Mouse (Mus musculus): Measurements from ENCODE around the gene Tff2. TPM values are rescaled to one million over a fixed set of nuclear protein-coding genes. Genes with fewer than 3 reads are reported as not detected.

The Tff2 gene
- polyA plus RNA-seq (2016; fragmentation: Nextera tagmentation; extraction: Ambion mirVana), result not detected in 2 replicates

DNA sequence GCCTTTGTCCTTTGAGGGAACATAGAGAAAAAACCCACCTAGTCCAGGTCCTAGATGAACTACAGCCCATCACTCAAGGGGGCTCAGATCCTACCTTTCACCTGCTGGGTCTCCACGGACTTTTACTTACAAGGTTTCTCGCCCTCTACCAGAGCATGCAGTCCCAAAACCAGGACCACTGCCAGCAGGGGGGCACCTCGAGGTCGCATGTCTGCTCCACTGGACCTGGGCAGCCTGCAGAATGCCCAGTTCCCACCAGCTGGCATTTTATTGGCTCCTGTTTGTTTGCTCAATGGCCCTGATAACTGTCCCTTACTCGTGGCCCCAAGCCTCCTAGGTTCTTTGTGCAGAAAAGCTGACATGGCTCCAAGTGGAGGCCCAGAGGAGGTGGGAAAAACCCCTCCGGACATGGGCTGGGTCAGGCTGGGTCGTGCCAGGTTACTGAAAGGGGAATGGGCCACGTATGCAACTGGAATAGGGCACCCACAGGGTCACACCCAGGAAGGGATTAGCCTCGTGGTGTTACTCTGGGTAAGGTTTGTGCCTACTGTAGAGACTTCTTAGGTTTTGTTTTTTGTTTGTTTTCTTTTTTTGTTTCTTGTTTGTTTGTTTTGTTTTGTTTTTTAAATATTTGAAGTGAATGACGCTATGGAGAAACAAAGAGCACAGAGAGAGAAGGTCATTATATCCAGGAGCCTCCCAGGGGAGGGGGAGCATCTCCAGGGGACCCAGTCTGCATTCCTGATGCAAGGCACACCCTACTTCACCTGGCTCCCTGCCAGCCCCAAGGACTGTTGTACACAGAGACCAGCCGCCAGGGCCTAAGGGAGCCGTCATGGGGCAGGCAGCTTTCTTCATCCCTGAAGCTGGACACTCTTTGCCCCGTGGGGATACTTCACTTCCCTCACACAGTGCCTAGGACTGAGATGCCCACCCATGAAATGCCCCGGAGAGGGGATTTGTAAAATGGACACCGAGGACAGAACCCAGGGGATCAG is at the start of gene Tff2:
Gene Tff2, minus strand, starts transcription at position 243 of the 998 bp plus-strand sequence.
- Histone ChIP-seq H3K9ac (no peak within 1 kb of the TSS), H3K4me3 (replicated peaks) (no peak within 1 kb of the TSS), H3K9me3 (no peaks in the 10 kb centered on the region), H3K4me2 (no peak within 1 kb of the TSS), H3K36me3 (replicated peaks) (no peaks in the 10 kb centered on the region), H3K4me1 (no peaks in the 10 kb centered on the region; the same call in 1 of the 2 replicates), H3K27me3 (no peaks in the 10 kb centered on the region), H3K27ac (no peak within 1 kb of the TSS)
- 68% methylated on average over 15 of the region's 15 CpGs for WGBS
- ATAC-seq (ENCODE audit: low FRiP score), result no peak

DNA sequence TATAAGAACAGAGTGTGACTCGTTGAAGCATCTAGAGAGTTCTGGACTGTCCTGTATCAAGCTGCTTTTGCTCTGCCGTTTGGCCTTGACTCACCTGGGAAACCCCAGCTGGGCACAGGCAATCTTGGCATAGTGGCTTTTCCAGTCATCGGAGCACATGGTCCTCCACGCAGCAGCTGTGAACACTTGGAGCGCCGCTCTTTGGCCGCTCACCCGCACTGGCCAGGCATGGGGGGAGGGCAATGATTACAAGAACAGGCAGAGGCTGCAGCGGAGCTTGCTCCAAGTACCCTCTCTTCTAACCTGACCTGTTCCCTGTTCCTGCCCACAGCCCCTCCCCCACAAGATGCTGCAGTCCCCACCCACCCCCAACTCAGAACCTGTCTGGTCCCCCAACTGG is 49.3 kb upstream of the Tff2 start:
- 88% methylated on average over 9 of the region's 9 CpGs for WGBS
- no peak overlapping the region for H3K4me3 ChIP-seq (replicated peaks)
- H3K4me2 ChIP-seq, result no peak overlapping the region
- H3K4me1 ChIP-seq, result no peaks in the 10 kb centered on the region
- H3K27me3 ChIP-seq, result no peaks in the 10 kb centered on the region; the same call in 1 of the 2 replicates
- no peak overlapping the region for H3K27ac ChIP-seq
- H3K9ac ChIP-seq, result no peak overlapping the region
- no peaks in the 10 kb centered on the region for H3K9me3 ChIP-seq
- no peak for ATAC-seq (ENCODE audit: low FRiP score)
- H3K36me3 ChIP-seq (replicated peaks), result no peaks in the 10 kb centered on the region

DNA sequence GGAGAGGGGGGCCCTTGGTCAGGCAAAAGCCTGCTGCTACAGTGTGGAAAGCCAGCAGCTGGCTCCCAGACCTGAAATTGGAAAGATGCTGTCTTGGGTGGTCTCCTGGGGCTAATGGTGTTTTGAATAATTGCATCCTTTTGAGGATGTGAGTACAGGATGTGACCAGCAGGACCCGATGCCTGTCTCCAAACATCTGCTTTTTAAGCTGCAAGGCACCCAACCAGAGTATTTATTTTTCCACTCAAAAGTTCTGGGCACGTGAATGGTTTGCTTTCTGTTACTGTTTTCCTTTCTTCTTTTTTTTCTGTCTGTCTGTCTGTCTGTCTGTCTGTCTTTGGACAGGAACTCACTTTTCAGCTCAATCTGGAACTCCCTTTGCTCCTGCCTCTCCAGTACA is 48.6 kb upstream of the Tff2 start:
- Histone ChIP-seq H3K4me1 (no peaks in the 10 kb centered on the region), H3K36me3 (replicated peaks) (no peaks in the 10 kb centered on the region), H3K4me3 (replicated peaks) (no peak overlapping the region), H3K27me3 (no peaks in the 10 kb centered on the region; the same call in 1 of the 2 replicates), H3K9me3 (no peaks in the 10 kb centered on the region), H3K9ac (no peak overlapping the region), H3K4me2 (no peak overlapping the region), H3K27ac (no peak overlapping the region)
- 72% methylated on average over 2 of the region's 2 CpGs for WGBS
- ATAC-seq (ENCODE audit: low FRiP score), result no peak

DNA sequence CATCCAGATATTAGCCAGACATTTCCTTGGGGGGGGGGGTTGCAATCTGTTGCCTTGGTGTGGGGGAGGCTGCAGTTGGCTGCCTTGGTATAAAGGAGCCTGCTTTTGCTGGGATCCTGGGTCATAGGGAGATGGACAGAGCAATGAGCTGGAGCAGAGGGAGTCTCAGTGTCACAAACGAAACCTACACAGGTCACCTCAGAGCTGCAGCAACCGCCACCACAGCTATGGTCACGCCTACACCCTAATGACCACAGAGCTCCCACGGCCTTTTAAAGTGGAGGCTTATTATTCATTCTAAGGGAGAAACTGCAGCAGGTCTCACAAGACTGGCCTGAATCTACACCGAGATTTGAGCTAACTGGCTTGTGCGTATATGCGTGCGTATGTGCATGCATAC is 47.7 kb upstream of the Tff2 start:
- Histone ChIP-seq H3K36me3 (replicated peaks) (no peaks in the 10 kb centered on the region), H3K9me3 (no peaks in the 10 kb centered on the region), H3K4me1 (no peaks in the 10 kb centered on the region), H3K27ac (no peak overlapping the region), H3K27me3 (no peaks in the 10 kb centered on the region; the same call in 1 of the 2 replicates), H3K4me2 (no peak overlapping the region), H3K4me3 (replicated peaks) (no peak overlapping the region), H3K9ac (no peak overlapping the region)
- ATAC-seq (ENCODE audit: low FRiP score), result no peak
- 76% methylated on average over 8 of the region's 8 CpGs for WGBS

DNA sequence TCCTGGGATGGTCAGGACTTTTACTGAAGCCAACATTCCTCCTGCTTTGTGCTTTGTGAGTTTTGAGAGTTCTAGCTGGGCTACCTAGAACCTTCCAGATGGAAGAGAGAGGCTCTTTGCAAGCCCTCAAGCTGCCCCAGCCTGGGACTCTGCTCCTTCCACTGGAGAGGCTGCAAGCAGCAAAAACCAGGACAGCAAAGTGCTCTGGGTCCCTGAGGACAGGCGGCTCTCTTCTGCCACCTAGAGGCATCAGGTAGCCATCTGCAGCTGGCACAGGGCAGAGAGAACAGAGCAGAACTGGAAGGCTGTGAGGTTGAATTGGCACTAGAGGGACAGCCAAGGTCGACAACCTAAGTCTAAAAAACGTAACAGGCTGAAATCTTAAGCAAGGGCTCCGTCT is 43.3 kb upstream of the Tff2 start:
- WGBS, result 26% methylated on average over 4 of the region's 4 CpGs
- Histone ChIP-seq H3K36me3 (replicated peaks) (no peaks in the 10 kb centered on the region), H3K4me2 (no peak overlapping the region), H3K9me3 (no peaks in the 10 kb centered on the region), H3K4me1 (no peaks in the 10 kb centered on the region), H3K4me3 (replicated peaks) (no peak overlapping the region), H3K27me3 (no peaks in the 10 kb centered on the region; the same call in 1 of the 2 replicates), H3K9ac (no peak overlapping the region), H3K27ac (no peak overlapping the region)
- no peak for ATAC-seq (ENCODE audit: low FRiP score)

DNA sequence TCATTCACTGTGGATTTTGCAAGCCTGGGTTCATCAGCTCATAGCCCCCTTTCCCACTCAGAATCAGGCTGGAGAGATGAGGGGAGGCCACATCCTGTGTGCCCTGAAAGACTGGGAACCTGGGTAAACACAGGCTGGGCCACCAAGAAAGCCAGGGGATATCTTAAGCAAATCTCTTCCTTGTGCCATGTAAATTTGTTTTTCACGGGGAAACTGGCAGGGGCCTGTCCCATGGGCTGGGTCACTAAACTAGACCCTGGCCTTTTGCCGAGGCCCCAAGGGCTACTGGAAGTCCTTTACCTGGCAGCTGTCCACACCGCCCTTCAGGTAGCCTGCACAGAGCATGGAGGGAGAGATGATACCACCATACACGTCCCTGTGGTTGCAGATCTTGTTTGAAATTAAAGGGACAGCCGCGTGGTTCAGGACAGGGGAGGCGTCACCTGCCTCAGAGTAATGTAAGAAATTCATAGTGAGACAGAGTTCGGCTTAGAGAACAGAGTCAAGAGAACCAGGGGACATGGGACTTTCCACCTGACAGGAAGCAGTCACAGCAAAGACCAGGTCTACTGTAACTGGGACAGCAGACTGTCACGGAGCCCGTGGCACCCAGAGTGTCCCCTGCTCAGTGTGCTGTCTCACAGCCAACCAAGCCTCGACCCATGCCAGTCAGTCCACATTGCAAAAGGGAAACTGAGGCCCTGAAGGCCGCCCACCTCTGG is 40.3 kb upstream of the Tff2 start:
- Histone ChIP-seq H3K27me3 (no peaks in the 10 kb centered on the region; the same call in 1 of the 2 replicates), H3K9me3 (no peaks in the 10 kb centered on the region), H3K4me2 (no peak overlapping the region), H3K27ac (no peak overlapping the region), H3K4me1 (no peaks in the 10 kb centered on the region), H3K9ac (no peak overlapping the region), H3K36me3 (replicated peaks) (no peaks in the 10 kb centered on the region), H3K4me3 (replicated peaks) (no peak overlapping the region)
- no peak for ATAC-seq (ENCODE audit: low FRiP score)
- WGBS, result 82% methylated on average over 12 of the region's 12 CpGs

DNA sequence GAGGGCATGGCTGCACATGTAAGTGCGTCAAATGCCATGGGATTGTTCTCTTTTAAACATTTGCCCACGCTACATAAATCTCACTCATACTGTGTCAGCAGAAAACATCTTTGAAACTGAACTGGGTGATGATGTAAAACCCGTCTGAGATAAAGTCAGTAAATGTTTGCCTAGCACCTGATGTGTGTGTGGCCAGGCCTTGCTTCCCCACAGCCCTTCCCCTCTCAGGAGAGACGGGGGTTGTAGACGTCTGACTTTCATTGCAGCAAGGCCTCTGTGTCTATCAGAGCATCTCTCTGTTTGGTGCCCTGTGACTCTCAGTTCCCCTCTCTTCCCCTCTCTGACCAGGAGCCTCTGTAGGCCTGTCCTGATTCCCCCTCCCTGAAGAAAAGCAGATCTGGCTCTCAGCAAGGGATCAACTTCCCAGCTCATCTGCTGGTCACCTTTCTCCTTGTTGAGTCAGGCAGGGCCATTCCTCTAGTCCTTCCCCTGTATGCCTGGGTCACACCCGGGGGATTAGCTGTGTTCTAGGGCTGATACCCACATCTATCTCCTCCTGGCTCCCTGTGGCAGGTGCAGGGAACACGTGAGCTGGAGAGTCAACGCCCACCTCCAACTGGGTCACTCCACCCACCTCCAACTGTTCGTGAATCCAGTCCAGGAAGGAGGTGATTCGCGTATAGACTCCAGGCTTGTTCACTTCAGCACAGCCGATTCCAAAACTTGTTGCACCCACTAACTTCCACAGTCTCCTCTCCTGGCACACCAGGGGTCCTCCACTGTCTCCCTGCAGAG is 39.3 kb upstream of the Tff2 start:
- Histone ChIP-seq H3K27ac (no peak overlapping the region), H3K36me3 (replicated peaks) (no peaks in the 10 kb centered on the region), H3K4me3 (replicated peaks) (no peak overlapping the region), H3K9ac (no peak overlapping the region), H3K9me3 (no peaks in the 10 kb centered on the region), H3K27me3 (no peaks in the 10 kb centered on the region), H3K4me1 (no peaks in the 10 kb centered on the region), H3K4me2 (no peak overlapping the region)
- WGBS, result 75% methylated on average over 12 of the region's 12 CpGs
- ATAC-seq (ENCODE audit: low FRiP score), result no peak

DNA sequence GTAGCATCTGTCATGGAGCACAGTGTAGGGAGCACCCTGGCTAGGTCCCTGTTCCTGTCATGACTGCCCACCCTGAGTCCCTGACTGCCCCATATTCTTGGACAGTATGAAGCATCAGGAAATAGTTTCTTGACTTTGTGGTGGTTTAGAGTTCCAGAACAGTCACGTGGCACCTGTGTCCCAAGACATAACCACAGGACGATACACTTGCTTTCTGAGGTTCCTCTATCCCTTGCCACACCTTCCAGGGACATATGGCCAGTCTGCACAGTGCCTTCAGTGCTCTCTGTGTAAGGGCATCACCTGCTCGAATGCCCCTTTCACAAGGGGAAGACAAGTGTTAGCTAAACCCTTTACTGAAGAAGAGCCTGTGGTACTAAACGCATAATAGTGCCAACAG is 37.4 kb upstream of the Tff2 start:
- Histone ChIP-seq H3K36me3 (replicated peaks) (no peaks in the 10 kb centered on the region), H3K27ac (no peak overlapping the region), H3K4me3 (replicated peaks) (no peak overlapping the region), H3K9ac (no peak overlapping the region), H3K4me1 (no peaks in the 10 kb centered on the region), H3K9me3 (no peaks in the 10 kb centered on the region), H3K27me3 (no peaks in the 10 kb centered on the region), H3K4me2 (no peak overlapping the region)
- 84% methylated on average over 4 of the region's 4 CpGs for WGBS
- ATAC-seq (ENCODE audit: low FRiP score), result no peak

DNA sequence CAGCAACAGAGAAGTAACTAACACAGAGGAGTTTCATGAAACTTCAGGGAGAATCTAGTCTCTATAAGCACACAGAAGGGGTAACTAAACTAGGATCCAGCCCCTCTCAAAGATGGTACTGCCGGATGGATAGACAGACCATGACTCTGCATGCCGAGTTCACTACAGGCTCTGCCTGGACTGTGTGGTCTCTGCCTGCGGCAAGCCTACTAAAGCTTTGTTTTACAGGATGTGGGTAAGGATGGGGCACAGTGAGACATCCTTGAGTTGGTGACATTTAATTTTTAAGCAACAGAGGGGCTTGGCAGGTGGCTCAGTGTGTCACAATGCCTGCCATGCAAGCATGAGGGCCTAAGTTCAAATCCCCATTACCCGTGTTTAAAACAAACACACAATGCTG is 32.2 kb upstream of the Tff2 start:
- ATAC-seq (ENCODE audit: low FRiP score), result no peak
- H3K27me3 ChIP-seq, result no peaks in the 10 kb centered on the region
- H3K9me3 ChIP-seq, result no peaks in the 10 kb centered on the region
- no peak overlapping the region for H3K27ac ChIP-seq
- H3K4me1 ChIP-seq, result no peaks in the 10 kb centered on the region
- no peak overlapping the region for H3K4me2 ChIP-seq
- H3K9ac ChIP-seq, result no peak overlapping the region
- H3K4me3 ChIP-seq (replicated peaks), result no peak overlapping the region
- WGBS, result 92% methylated on average over 4 of the region's 4 CpGs
- H3K36me3 ChIP-seq (replicated peaks), result no peaks in the 10 kb centered on the region

DNA sequence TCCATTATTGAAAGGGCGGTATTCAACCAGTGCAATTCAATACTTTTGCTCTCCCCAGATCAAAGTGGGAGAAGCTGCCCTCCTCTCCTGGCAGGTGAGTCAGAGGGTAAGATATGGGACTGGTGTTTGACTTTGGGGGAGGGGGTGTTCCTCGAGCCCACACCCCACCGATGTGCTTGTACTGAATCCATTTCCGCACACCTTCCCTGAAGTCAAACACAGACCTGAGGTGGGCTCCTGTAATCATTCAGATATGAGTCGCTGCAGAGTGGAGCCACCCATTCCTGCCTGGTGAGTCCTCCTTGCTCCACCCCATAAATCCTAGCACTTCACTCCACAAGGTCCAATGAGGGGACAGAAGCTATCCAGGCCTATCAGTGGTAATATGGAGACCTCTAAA is 25.7 kb upstream of the Tff2 start:
- Histone ChIP-seq H3K27ac (no peak overlapping the region), H3K9me3 (no peaks in the 10 kb centered on the region), H3K9ac (no peak overlapping the region), H3K27me3 (no peaks in the 10 kb centered on the region), H3K4me1 (no peaks in the 10 kb centered on the region), H3K4me2 (no peak overlapping the region), H3K36me3 (replicated peaks) (no peaks in the 10 kb centered on the region), H3K4me3 (replicated peaks) (no peak overlapping the region)
- WGBS, result 94% methylated on average over 5 of the region's 5 CpGs
- no peak for ATAC-seq (ENCODE audit: low FRiP score)

DNA sequence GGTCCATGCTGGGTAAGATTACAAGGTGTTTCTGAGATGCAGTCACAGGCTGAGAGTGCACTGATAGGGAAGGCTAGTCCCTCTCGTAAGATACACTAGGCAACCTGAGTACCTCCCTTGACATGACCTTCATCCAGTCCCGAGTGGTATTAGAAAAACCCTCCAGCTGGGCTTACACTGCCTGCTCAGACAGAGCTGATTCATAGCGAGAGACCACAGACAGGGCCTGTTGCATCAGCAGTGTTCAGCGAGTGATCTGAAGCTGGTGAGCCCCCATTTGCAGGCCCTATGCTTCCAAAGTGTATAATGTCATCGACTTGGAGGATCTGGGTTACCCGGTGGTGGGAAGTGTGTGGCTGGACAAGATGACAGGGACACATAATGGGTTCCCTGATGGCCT is 21.0 kb upstream of the Tff2 start, which contains the start of gene Tff1:
Gene Tff1, minus strand, starts transcription at position 151 of the 400 bp plus-strand sequence.
- Histone ChIP-seq H3K9ac (no peak within 1 kb of the TSS), H3K4me3 (replicated peaks) (no peak within 1 kb of the TSS), H3K9me3 (no peaks in the 10 kb centered on the region), H3K27ac (no peak within 1 kb of the TSS), H3K4me2 (no peak within 1 kb of the TSS), H3K4me1 (no peaks in the 10 kb centered on the region), H3K27me3 (no peaks in the 10 kb centered on the region), H3K36me3 (replicated peaks) (no peaks in the 10 kb centered on the region)
- ATAC-seq (ENCODE audit: low FRiP score), result no peak
- 94% methylated on average over 6 of the region's 6 CpGs for WGBS

DNA sequence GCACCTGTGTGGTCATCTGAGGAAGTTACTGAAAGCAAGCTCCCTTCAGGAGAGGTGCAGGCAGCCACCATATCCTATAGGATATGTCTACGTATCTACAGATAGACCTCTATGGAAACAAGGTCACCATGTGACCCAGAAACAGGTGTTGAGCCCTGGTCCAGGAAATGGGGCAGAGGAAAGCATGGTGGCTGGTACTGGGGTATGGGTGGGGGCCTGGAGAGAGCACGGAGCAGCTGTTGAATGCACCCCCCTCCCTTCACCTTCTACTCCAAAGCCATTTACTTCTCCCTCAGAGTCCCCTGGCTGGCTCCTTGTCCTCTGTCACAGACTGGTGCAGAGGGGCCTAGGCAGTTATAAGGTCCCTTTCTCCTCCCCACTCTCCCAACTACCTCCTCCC is 19.7 kb upstream of the Tff2 start:
- no peaks in the 10 kb centered on the region for H3K4me1 ChIP-seq
- no peaks in the 10 kb centered on the region for H3K9me3 ChIP-seq
- no peak overlapping the region for H3K4me2 ChIP-seq
- no peaks in the 10 kb centered on the region for H3K27me3 ChIP-seq
- no peak overlapping the region for H3K9ac ChIP-seq
- 66% methylated on average over 2 of the region's 2 CpGs for WGBS
- no peak overlapping the region for H3K4me3 ChIP-seq (replicated peaks)
- no peaks in the 10 kb centered on the region for H3K36me3 ChIP-seq (replicated peaks)
- ATAC-seq (ENCODE audit: low FRiP score), result no peak
- no peak overlapping the region for H3K27ac ChIP-seq

All from forebrain, embryonic 12.5 days (tissue).